Mouse (Mus musculus): ENCODE results near the gene Hoxc12. TPM values are rescaled to one million over a fixed set of nuclear protein-coding genes. Genes with fewer than 3 reads are reported as not detected.

Gene Hoxc12
- polyA plus RNA-seq, 1 experiment from 2014 or later, result not detected

DNA sequence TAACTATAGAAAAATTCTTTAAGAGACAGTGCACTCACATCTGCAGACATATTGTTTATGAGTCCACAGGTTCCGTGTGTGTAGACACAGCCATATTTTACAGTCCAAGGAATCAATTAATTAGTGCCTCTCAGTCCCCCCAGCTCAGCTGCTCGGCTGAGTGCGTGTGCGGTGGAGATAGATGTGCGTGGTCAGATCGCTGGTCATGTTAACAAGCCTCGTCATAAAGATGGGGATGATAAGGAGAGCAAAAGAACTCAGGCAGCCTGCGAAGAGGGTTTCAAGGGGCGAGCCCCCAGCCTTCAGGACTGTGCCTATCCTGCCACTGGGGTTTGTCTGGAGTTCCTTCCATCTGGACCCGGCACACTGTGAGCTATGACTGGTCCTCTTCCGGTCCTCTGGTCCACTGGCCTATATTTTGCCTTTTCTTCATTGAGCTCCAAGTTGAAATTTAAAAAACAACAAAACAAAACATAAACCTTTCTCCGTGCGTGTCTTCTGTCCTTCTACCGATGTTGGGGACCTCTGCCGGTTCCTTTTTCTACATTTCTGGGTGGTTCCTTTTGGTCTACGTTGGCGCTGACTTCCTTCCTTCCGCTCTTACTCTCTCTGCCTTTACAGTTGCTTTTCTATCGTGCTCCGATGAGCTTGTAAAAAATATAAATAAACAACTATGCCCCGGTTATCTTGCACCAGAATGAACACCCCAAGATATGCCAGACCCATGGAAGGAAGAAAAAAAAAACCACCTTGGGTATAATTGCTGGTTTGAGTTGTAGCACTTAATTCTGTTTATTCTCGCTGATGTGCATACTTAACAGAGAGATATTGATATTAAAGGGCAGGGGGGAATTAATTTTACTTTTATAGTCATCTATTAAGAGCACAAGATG, 8.9 kb downstream of the Hoxc12 start:
- DNase-seq (ENCODE audit: low spot score) (no peak), ATAC-seq (no peak)
- 14% methylated on average over 22 of the region's 22 CpGs for WGBS
- no peak for TF ChIP-seq CTCF (IDR thresholded peaks at IDR 0.05)
- TF ChIP-seq EP300 (IDR thresholded peaks at IDR 0.05), result no peak
- Histone ChIP-seq H3K4me1 (ENCODE audit: insufficient read depth, low read depth, low read length) (no peaks in the 10 kb centered on the region), H3K9me3 (ENCODE audit: low read length) (no peaks in the 10 kb centered on the region), H3K36me3 (ENCODE audit: insufficient read depth, low read length) (no peaks in the 10 kb centered on the region), H3K9ac (replicated peaks; ENCODE audit: low read depth) (no peak overlapping the region), H3K4me2 (replicated peaks; ENCODE audit: low read depth, low read length) (no peak overlapping the region), H3K27ac (ENCODE audit: low read length) (no peak overlapping the region), H3K27me3 (replicated peaks; ENCODE audit: insufficient read depth, low read length) (peaks cover 84% of the 10 kb centered on the region), H3K4me3 (ENCODE audit: low read depth, low read length) (no peak overlapping the region)

DNA sequence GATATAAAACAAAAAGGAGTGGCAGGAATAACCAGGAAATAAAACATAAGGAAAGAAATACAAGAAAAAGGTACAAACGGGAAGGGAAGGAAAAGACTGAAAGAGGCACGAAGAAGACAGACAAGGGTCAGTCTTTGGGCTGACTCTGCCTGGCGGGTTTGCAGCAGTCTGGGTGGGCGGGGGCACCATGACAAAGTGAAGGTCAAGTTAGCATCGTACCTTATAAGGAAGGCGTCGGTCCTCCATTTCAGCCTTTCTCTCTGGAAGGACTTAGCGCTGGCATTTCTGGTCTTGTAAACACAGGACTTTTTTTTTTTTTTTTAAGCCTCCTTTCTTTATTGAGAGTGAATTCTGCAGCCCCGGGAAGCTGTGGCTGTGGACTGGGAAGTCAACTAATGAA, 10.7 kb downstream of the Hoxc12 start:
- no peak for DNase-seq (ENCODE audit: low spot score)

DNA sequence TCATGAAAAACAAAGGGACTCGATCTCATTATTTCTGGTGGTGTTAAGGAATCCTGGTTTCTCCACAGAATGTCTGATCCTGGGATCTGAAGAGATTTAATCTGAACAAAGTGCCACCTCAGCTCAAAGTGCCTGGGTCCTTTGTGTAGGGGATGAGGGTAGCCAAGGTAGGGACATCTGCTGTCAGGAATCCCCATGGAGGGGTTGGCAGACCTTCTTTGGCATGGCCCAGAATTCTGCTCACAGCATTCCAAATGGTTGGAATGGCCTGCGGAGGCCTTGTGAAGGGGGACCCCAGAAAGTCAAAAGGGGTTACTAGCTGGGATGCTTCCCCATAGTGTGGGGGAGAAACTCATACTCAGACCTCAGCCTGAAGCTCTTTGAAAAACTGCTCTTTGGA, 12.3 kb downstream of the Hoxc12 start:
- ATAC-seq, result no peak
- 15% methylated on average over 2 of the region's 2 CpGs for WGBS
- Histone ChIP-seq H3K9ac (replicated peaks; ENCODE audit: low read depth) (no peak overlapping the region), H3K4me2 (replicated peaks; ENCODE audit: low read depth, low read length) (no peak overlapping the region), H3K27me3 (replicated peaks; ENCODE audit: insufficient read depth, low read length) (peaks cover 90% of the 10 kb centered on the region), H3K4me1 (ENCODE audit: insufficient read depth, low read depth, low read length) (no peaks in the 10 kb centered on the region), H3K4me3 (ENCODE audit: low read depth, low read length) (no peak overlapping the region), H3K27ac (ENCODE audit: low read length) (no peak overlapping the region), H3K9me3 (ENCODE audit: low read length) (no peaks in the 10 kb centered on the region), H3K36me3 (ENCODE audit: insufficient read depth, low read length) (no peaks in the 10 kb centered on the region)
- TF ChIP-seq CTCF (IDR thresholded peaks at IDR 0.05) (no peak), EP300 (IDR thresholded peaks at IDR 0.05) (no peak)
- DNase-seq (ENCODE audit: low spot score), result no peak

More for the DNA sequence above, 10.7 kb downstream of the Hoxc12 start:
- no peak overlapping the region for H3K9ac ChIP-seq (replicated peaks; ENCODE audit: low read depth)
- no peak overlapping the region for H3K4me3 ChIP-seq (ENCODE audit: low read depth, low read length)
- no peak for ATAC-seq
- TF ChIP-seq EP300 (IDR thresholded peaks at IDR 0.05) (no peak), CTCF (IDR thresholded peaks at IDR 0.05) (no peak)
- no peaks in the 10 kb centered on the region for H3K9me3 ChIP-seq (ENCODE audit: low read length)
- WGBS, result 1% methylated on average over 9 of the region's 9 CpGs
- no peak overlapping the region for H3K4me2 ChIP-seq (replicated peaks; ENCODE audit: low read depth, low read length)
- no peaks in the 10 kb centered on the region for H3K4me1 ChIP-seq (ENCODE audit: insufficient read depth, low read depth, low read length)
- no peak overlapping the region for H3K27ac ChIP-seq (ENCODE audit: low read length)
- H3K36me3 ChIP-seq (ENCODE audit: insufficient read depth, low read length), result no peaks in the 10 kb centered on the region
- H3K27me3 ChIP-seq (replicated peaks; ENCODE audit: insufficient read depth, low read length), result peaks cover 85% of the 10 kb centered on the region

DNA sequence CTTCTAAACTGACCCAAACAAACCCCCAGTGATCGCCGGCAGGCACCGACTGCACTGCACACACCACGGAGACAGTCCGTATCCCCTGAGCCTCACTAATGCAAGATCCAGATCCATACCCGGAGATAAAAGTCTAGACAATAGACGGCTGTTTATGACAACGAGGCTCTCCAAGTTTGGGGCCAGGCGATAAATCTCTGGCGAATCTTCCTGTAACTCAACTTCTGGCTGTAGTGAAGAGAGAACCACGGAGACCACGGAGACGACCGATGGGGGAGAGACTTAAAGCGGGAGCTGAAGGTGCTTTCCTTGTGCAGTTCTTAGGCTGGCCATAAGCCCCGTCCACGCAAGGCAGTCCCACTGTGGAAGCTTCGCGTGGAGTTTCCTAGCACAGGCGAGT, 13.1 kb downstream of the Hoxc12 start:
- Histone ChIP-seq H3K4me1 (ENCODE audit: insufficient read depth, low read depth, low read length) (no peaks in the 10 kb centered on the region), H3K4me3 (ENCODE audit: low read depth, low read length) (no peak overlapping the region), H3K36me3 (ENCODE audit: insufficient read depth, low read length) (no peaks in the 10 kb centered on the region), H3K27ac (ENCODE audit: low read length) (no peak overlapping the region), H3K4me2 (replicated peaks; ENCODE audit: low read depth, low read length) (no peak overlapping the region), H3K9me3 (ENCODE audit: low read length) (no peaks in the 10 kb centered on the region), H3K27me3 (replicated peaks; ENCODE audit: insufficient read depth, low read length) (peaks cover 91% of the 10 kb centered on the region), H3K9ac (replicated peaks; ENCODE audit: low read depth) (no peak overlapping the region)
- ATAC-seq, result no peak
- TF ChIP-seq CTCF (IDR thresholded peaks at IDR 0.05) (no peak), EP300 (IDR thresholded peaks at IDR 0.05) (no peak)
- DNase-seq (ENCODE audit: low spot score), result no peak
- WGBS, result 2% methylated on average over 20 of the region's 20 CpGs

DNA sequence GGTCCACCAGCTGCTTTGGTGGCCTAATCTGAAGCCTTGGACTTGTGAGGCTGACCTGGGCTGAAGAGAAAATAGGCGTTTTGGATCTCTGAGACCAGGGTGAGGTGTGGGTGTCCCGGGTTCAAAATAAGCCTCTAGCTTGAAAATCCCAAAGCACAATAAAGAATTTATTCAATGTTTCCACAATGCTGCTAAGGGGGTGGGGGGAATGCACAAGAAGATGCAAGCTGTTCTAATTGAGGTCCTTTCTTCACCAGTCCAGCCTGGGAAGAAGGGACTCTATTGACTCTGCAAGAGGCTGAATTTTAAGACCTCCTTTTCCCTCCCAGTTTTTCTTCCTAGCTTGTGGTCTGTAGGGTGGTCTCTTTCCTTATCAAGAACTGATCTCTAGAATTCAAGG, 14.3 kb downstream of the Hoxc12 start:
- H3K4me3 ChIP-seq (ENCODE audit: low read depth, low read length), result no peak overlapping the region
- H3K9ac ChIP-seq (replicated peaks; ENCODE audit: low read depth), result no peak overlapping the region
- no peak for TF ChIP-seq CTCF (IDR thresholded peaks at IDR 0.05)
- no peak for TF ChIP-seq EP300 (IDR thresholded peaks at IDR 0.05)
- 13% methylated on average over 2 of the region's 2 CpGs for WGBS
- no peak for ATAC-seq
- H3K4me1 ChIP-seq (ENCODE audit: insufficient read depth, low read depth, low read length), result no peaks in the 10 kb centered on the region
- H3K36me3 ChIP-seq (ENCODE audit: insufficient read depth, low read length), result no peaks in the 10 kb centered on the region
- H3K4me2 ChIP-seq (replicated peaks; ENCODE audit: low read depth, low read length), result no peak overlapping the region
- no peak for DNase-seq (ENCODE audit: low spot score)
- H3K9me3 ChIP-seq (ENCODE audit: low read length), result no peaks in the 10 kb centered on the region
- no peak overlapping the region for H3K27ac ChIP-seq (ENCODE audit: low read length)
- peaks cover 91% of the 10 kb centered on the region for H3K27me3 ChIP-seq (replicated peaks; ENCODE audit: insufficient read depth, low read length)

- Histone ChIP-seq H3K9ac (replicated peaks; ENCODE audit: low read depth) (no peak overlapping the region), H3K27me3 (replicated peaks; ENCODE audit: insufficient read depth, low read length) (peaks cover 92% of the 10 kb centered on the region), H3K36me3 (ENCODE audit: insufficient read depth, low read length) (no peaks in the 10 kb centered on the region), H3K4me3 (ENCODE audit: low read depth, low read length) (no peak overlapping the region), H3K9me3 (ENCODE audit: low read length) (no peaks in the 10 kb centered on the region), H3K4me1 (ENCODE audit: insufficient read depth, low read depth, low read length) (no peaks in the 10 kb centered on the region), H3K27ac (ENCODE audit: low read length) (no peak overlapping the region), H3K4me2 (replicated peaks; ENCODE audit: low read depth, low read length) (no peak overlapping the region)
- no peak for DNase-seq (ENCODE audit: low spot score)
- TF ChIP-seq EP300 (IDR thresholded peaks at IDR 0.05) (no peak), CTCF (IDR thresholded peaks at IDR 0.05) (no peak)
- ATAC-seq, result no peak
- 6% methylated on average over 6 of the region's 6 CpGs for WGBS
Observed at GRCm38 (mm10) chr15:102953561-102953960, 17.0 kb downstream of the Hoxc12 start.

Measured in lung, postnatal 0 days (tissue).